Mouse (Mus musculus) G1E (cell line): ENCODE results near the gene Gm17655. TPM values are rescaled to one million over a fixed set of nuclear protein-coding genes. Genes with fewer than 3 reads are reported as not detected.
"Not testable (repeated sequence)": the region's sequence is repeated elsewhere in the genome, so short reads cannot be mapped to it uniquely, and the experiment has no call there.

Experiments
- ATAC-seq: 2 replicates; pipeline ENCODE4 v1.8.0; 2016; ENCODE audit warnings: mild to moderate bottlenecking; ENCODE audit not compliant: insufficient number of reproducible peaks, poor library complexity, low FRiP score, severe bottlenecking; ENCODE audit errors: extremely low read depth
- DNase-seq: peaks from one replicate; pipeline ENCODE4 v3.0.0; 2012; ENCODE audit warnings: low spot score
- H3K27me3 ChIP-seq: 2 replicates; pipeline ENCODE4 v1.6.1; 2012; ENCODE audit warnings: mild to moderate bottlenecking, low read length, inconsistent platforms; ENCODE audit not compliant: insufficient read depth
- H3K36me3 ChIP-seq: replicated peaks from 2 replicates; pipeline ENCODE3; 2012; ENCODE audit warnings: mild to moderate bottlenecking, inconsistent platforms
- H3K4me1 ChIP-seq: 2 replicates; pipeline ENCODE4 v1.6.1; 2012; ENCODE audit warnings: low read depth, low read length, inconsistent platforms, mixed read lengths; ENCODE audit not compliant: insufficient read depth
- H3K4me3 ChIP-seq: 2 replicates; pipeline ENCODE4 v1.5.1; 2012; ENCODE audit warnings: low read depth, mild to moderate bottlenecking, inconsistent platforms, low read length, moderate library complexity, mixed read lengths
- H3K9me3 ChIP-seq: replicated peaks from 2 replicates; pipeline ENCODE4 v1.6.1; 2012; ENCODE audit warnings: inconsistent platforms
- CTCF ChIP-seq: IDR thresholded peaks from 2 replicates; pipeline ENCODE4 v1.5.1; 2012; ENCODE audit warnings: low read depth, low read length, inconsistent platforms, mixed read lengths
- GATA1 ChIP-seq: IDR thresholded peaks from 2 replicates; pipeline ENCODE4 v1.6.1; 2012; ENCODE audit warnings: borderline replicate concordance, low read length, inconsistent platforms, mixed read lengths
- GATA2 ChIP-seq: IDR thresholded peaks from 2 replicates; pipeline ENCODE4 v1.6.1; 2012; ENCODE audit warnings: low read depth, low read length, inconsistent platforms, borderline replicate concordance
- POLR2AphosphoS5 ChIP-seq: IDR thresholded peaks from 2 replicates; pipeline ENCODE4 v1.6.1; 2012; ENCODE audit warnings: low read depth, low read length, inconsistent platforms; ENCODE audit not compliant: insufficient replicate concordance
- TAL1 ChIP-seq: conservative IDR thresholded peaks from 2 replicates; pipeline ENCODE4 v1.6.1; 2012; ENCODE audit warnings: low read depth, low read length, inconsistent platforms, mixed read lengths
- polyA plus RNA-seq: library from polyadenylated mRNA; stranded (reverse); fragments of >175 nt; gene quantifications from 2 replicates; pipeline ENCODE4 v1.2.3, GENCODE M21; 2012
- total RNA-seq, 2 experiments: library from RNA; stranded (forward) in 1 of 2; stranded (reverse) in 1 of 2; fragments of 200-1000 nt in 1 of 2; fragments of >200 nt in 1 of 2; fragmentation: Nextera tagmentation in 1 of 2; gene quantifications; 2 replicates each; pipeline ENCODE4 v1.2.3; 2014 to 2017

Gm17655 gene
- total and polyA plus RNA-seq, 3 experiments, result 0.14 to 49.1 (median 16.0) TPM

- no peak for DNase-seq
- peaks cover 17% of the 10 kb centered on the region for H3K4me1 ChIP-seq
- TF ChIP-seq GATA1 (no peak), TAL1 (no peak), GATA2 (no peak), CTCF (no peak), POLR2AphosphoS5 (no peak)
- no peak for ATAC-seq
- no peaks in the 10 kb centered on the region for H3K9me3 ChIP-seq
- peaks cover 3% of the 10 kb centered on the region for H3K36me3 ChIP-seq
- H3K27me3 ChIP-seq, result no peaks in the 10 kb centered on the region
- H3K4me3 ChIP-seq, result no peak overlapping the region
Measured at GRCm38 (mm10) chr5:110091546-110091945, 19.2 kb upstream of the Gm17655 start.

- TF ChIP-seq GATA2 (no peak), POLR2AphosphoS5 (no peak), CTCF (no peak), GATA1 (no peak), TAL1 (no peak)
- H3K4me1 ChIP-seq, result no peaks in the 10 kb centered on the region
- ATAC-seq, result no peak; the same call in 1 of the 2 replicates
- no peak for DNase-seq
- peaks cover 13% of the 10 kb centered on the region for H3K36me3 ChIP-seq
- H3K9me3 ChIP-seq, result 0 out of 2 replicates have a peak, but pooled peaks cover 4% of the 10 kb centered on the region
- no peaks in the 10 kb centered on the region for H3K27me3 ChIP-seq
- H3K4me3 ChIP-seq, result no peak overlapping the region
Measured at GRCm38 (mm10) chr5:110086161-110086866, 14.0 kb upstream of the Gm17655 start.

GRCm38 (mm10) chr5:110082961-110083360 is 10.6 kb upstream of the Gm17655 start:
- ATAC-seq, result no peak
- no peak for DNase-seq
- Histone ChIP-seq H3K27me3 (no peaks in the 10 kb centered on the region), H3K4me3 (no peak overlapping the region), H3K4me1 (no peaks in the 10 kb centered on the region), H3K9me3 (peaks cover 18% of the 10 kb centered on the region), H3K36me3 (peaks cover 24% of the 10 kb centered on the region)
- TF ChIP-seq GATA2 (no peak), CTCF (no peak), GATA1 (no peak), TAL1 (no peak), POLR2AphosphoS5 (no peak)

- Histone ChIP-seq H3K4me3 (peak overlapping the region; percentile 88), H3K36me3 (peaks cover 3% of the 10 kb centered on the region), H3K4me1 (peaks cover 6% of the 10 kb centered on the region), H3K9me3 (peaks cover 2% of the 10 kb centered on the region; the same call in 1 of the 2 replicates), H3K27me3 (no peaks in the 10 kb centered on the region)
- TF ChIP-seq GATA2 (no peak), CTCF (no peak), TAL1 (no peak), GATA1 (no peak), POLR2AphosphoS5 (no peak)
- DNase-seq (peak; percentile 70), ATAC-seq (peak; percentile 98)
Measured at GRCm38 (mm10) chr5:110057637-110058408, 14.5 kb downstream of the Gm17655 start.

- H3K9me3 ChIP-seq, H3K27me3 ChIP-seq, H3K36me3 ChIP-seq, H3K4me1 ChIP-seq, H3K4me3 ChIP-seq, ATAC-seq: not testable (repeated sequence)
- peak; percentile 2 for DNase-seq
Measured at GRCm38 (mm10) chr5:110023694-110024427, 48.5 kb downstream of the Gm17655 start.

- H3K27me3 ChIP-seq, result no peaks in the 10 kb centered on the region
- H3K36me3 ChIP-seq, result no peaks in the 10 kb centered on the region
- H3K9me3 ChIP-seq, result no peaks in the 10 kb centered on the region
- no peak for TF ChIP-seq TAL1
- no peak for TF ChIP-seq POLR2AphosphoS5
- no peak for TF ChIP-seq GATA1
- TF ChIP-seq CTCF, result no peak
- TF ChIP-seq GATA2, result no peak
- H3K4me1 ChIP-seq, result no peaks in the 10 kb centered on the region
- H3K4me3 ChIP-seq, result no peak overlapping the region
- DNase-seq, result no peak
- ATAC-seq, result no peak
Measured at GRCm38 (mm10) chr5:110023273-110023672, 49.0 kb downstream of the Gm17655 start.

GRCm38 (mm10) chr5:110015775-110016174 is 56.5 kb downstream of the Gm17655 start:
- not testable (repeated sequence) for DNase-seq, H3K36me3 ChIP-seq, H3K27me3 ChIP-seq, H3K4me3 ChIP-seq, ATAC-seq, H3K4me1 ChIP-seq, H3K9me3 ChIP-seq
